Mouse (Mus musculus): Measurements from ENCODE around the gene Zfp943. TPM values are rescaled to one million over a fixed set of nuclear protein-coding genes. Genes with fewer than 3 reads are reported as not detected.

The Zfp943 gene
- polyA plus RNA-seq (2014; fragmentation: Illumina TruSeq; extraction: RNeasy Lipid Tissue Mini Kit (QIAGEN cat#74804); ENCODE audit: low read depth, low replicate concordance): 26.5 TPM

DNA sequence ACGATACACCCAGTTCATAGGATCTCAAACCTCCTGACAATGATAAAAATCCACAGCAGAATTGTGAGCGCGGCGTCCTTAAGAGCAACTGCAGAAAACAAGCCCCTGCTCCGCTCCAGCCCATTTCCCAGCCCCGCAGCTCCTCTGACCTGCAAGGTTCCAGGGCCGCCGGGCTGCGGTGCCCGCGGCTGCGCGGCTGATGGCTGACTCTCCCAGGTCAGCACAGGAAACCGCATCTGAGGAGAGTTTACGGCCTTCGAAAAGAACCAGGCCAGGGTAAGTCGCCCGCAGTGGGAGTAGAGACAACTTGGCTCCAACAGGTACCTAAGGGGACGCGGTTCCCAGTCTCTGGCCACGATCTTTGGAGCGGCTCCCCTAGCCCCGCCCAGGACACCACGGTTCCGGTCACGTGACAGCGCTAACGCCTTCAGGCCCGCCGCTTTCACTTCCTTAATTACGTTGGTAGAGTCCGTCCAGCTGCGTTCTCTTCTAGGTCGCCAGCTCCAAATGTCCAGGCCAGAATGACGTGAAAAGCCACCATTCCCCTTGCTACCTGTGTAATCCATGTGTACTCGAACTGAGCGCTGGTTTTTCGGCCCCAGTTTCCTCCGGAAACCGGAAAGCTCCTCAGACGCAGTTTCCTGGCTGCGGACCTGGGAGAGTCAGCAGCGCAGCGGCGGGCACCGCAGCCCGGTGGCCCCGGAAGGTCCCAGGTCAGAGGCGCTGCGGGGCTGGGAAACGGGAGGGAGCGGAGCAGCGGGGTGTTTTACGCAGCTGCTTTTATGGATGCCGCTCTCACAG, at the start of gene Zfp943, which contains the start of gene Zfp942:
Gene Zfp943, plus strand, starts transcription at position 446 of the 801 bp plus-strand sequence.
Gene Zfp942, minus strand, starts transcription at position 358 of the 801 bp plus-strand sequence.

Other genes starting within 250 kb of the Zfp943 start
- 3.7 TPM for gene Zfp229, start 231.8 kb upstream of the Zfp943 start, polyA plus RNA-seq (2014; fragmentation: Illumina TruSeq; extraction: RNeasy Lipid Tissue Mini Kit (QIAGEN cat#74804); ENCODE audit: low read depth, low replicate concordance)
- gene Zfp820, start 116.8 kb upstream of the Zfp943 start, polyA plus RNA-seq (2014; fragmentation: Illumina TruSeq; extraction: RNeasy Lipid Tissue Mini Kit (QIAGEN cat#74804); ENCODE audit: low read depth, low replicate concordance): 0.84 TPM
- gene Zfp995, start 52.6 kb upstream of the Zfp943 start, polyA plus RNA-seq (2014; fragmentation: Illumina TruSeq; extraction: RNeasy Lipid Tissue Mini Kit (QIAGEN cat#74804); ENCODE audit: low read depth, low replicate concordance): 1.2 TPM
- 7.4 TPM for gene Zfp942, start 88 bp upstream of the Zfp943 start, polyA plus RNA-seq (2014; fragmentation: Illumina TruSeq; extraction: RNeasy Lipid Tissue Mini Kit (QIAGEN cat#74804); ENCODE audit: low read depth, low replicate concordance)
- gene Zfp947, start 203.6 kb downstream of the Zfp943 start, polyA plus RNA-seq (2014; fragmentation: Illumina TruSeq; extraction: RNeasy Lipid Tissue Mini Kit (QIAGEN cat#74804); ENCODE audit: low read depth, low replicate concordance): 0.55 TPM